Mouse (Mus musculus): ENCODE measurements around the gene Ahcyl2. TPM values are rescaled to one million over a fixed set of nuclear protein-coding genes. Genes with fewer than 3 reads are reported as not detected.
A peak's percentile ranks its signal among the peaks of the same experiment; 100 is the strongest.

Gene Ahcyl2
- polyA plus RNA-seq, 1 experiment from 2014 or later = 54.6 TPM

- Histone ChIP-seq H3K4me2 (replicated peaks; ENCODE audit: low read depth) (no peak overlapping the region), H3K9me3 (ENCODE audit: control insufficient read depth, low read length) (no peaks in the 10 kb centered on the region), H3K36me3 (ENCODE audit: control insufficient read depth, insufficient read depth, low read length) (no peaks in the 10 kb centered on the region), H3K9ac (ENCODE audit: low read length) (no peak overlapping the region), H3K27me3 (ENCODE audit: control insufficient read depth, insufficient read depth, low read length) (no peaks in the 10 kb centered on the region), H3K27ac (replicated peaks) (no peak overlapping the region), H3K4me1 (replicated peaks; ENCODE audit: control insufficient read depth, insufficient read depth) (no peaks in the 10 kb centered on the region), H3K4me3 (ENCODE audit: low read depth, low read length) (no peak overlapping the region)
- 81% methylated on average over 6 of the region's 6 CpGs for WGBS
- DNase-seq (ENCODE audit: low spot score) (no peak), ATAC-seq (ENCODE audit: low FRiP score, low TSS enrichment) (no peak)
- no peak for TF ChIP-seq EP300 (optimal IDR thresholded peaks at IDR 0.05)
- no peak for TF ChIP-seq CTCF (IDR thresholded peaks at IDR 0.05; ENCODE audit: low read depth)
Measured at GRCm38 (mm10) chr6:29783960-29784359, 16.1 kb downstream of the Ahcyl2 start.

- Histone ChIP-seq H3K36me3 (ENCODE audit: control insufficient read depth, insufficient read depth, low read length) (no peaks in the 10 kb centered on the region), H3K9me3 (ENCODE audit: control insufficient read depth, low read length) (no peaks in the 10 kb centered on the region), H3K27ac (replicated peaks) (no peak overlapping the region), H3K4me1 (replicated peaks; ENCODE audit: control insufficient read depth, insufficient read depth) (no peaks in the 10 kb centered on the region), H3K4me2 (replicated peaks; ENCODE audit: low read depth) (no peak overlapping the region), H3K9ac (ENCODE audit: low read length) (no peak overlapping the region), H3K4me3 (ENCODE audit: low read depth, low read length) (no peak overlapping the region), H3K27me3 (ENCODE audit: control insufficient read depth, insufficient read depth, low read length) (no peaks in the 10 kb centered on the region)
- no peak for ATAC-seq (ENCODE audit: low FRiP score, low TSS enrichment)
- WGBS = 75% methylated on average over 3 of the region's 3 CpGs
- DNase-seq (ENCODE audit: low spot score) = no peak
- TF ChIP-seq CTCF (IDR thresholded peaks at IDR 0.05; ENCODE audit: low read depth) = peak; percentile 29
- no peak for TF ChIP-seq EP300 (optimal IDR thresholded peaks at IDR 0.05)
Measured at GRCm38 (mm10) chr6:29784413-29785021, 16.7 kb downstream of the Ahcyl2 start.

- H3K4me2 ChIP-seq (replicated peaks; ENCODE audit: low read depth) = no peak overlapping the region
- no peak for TF ChIP-seq EP300 (optimal IDR thresholded peaks at IDR 0.05)
- TF ChIP-seq CTCF (IDR thresholded peaks at IDR 0.05; ENCODE audit: low read depth) = no peak
- WGBS = 82% methylated on average over 5 of the region's 5 CpGs
- H3K9ac ChIP-seq (ENCODE audit: low read length) = no peak overlapping the region
- no peak overlapping the region for H3K27ac ChIP-seq (replicated peaks)
- H3K4me3 ChIP-seq (ENCODE audit: low read depth, low read length) = no peak overlapping the region
- DNase-seq (ENCODE audit: low spot score) (no peak), ATAC-seq (ENCODE audit: low FRiP score, low TSS enrichment) (no peak)
- H3K9me3 ChIP-seq (ENCODE audit: control insufficient read depth, low read length) = no peaks in the 10 kb centered on the region
- no peaks in the 10 kb centered on the region for H3K4me1 ChIP-seq (replicated peaks; ENCODE audit: control insufficient read depth, insufficient read depth)
- no peaks in the 10 kb centered on the region for H3K36me3 ChIP-seq (ENCODE audit: control insufficient read depth, insufficient read depth, low read length)
- H3K27me3 ChIP-seq (ENCODE audit: control insufficient read depth, insufficient read depth, low read length) = no peaks in the 10 kb centered on the region
Measured at GRCm38 (mm10) chr6:29785759-29786158, 17.9 kb downstream of the Ahcyl2 start.

GRCm38 (mm10) chr6:29788779-29789350 lies 21.1 kb downstream of the Ahcyl2 start:
- H3K4me2 ChIP-seq (replicated peaks; ENCODE audit: low read depth) = no peak overlapping the region
- H3K4me1 ChIP-seq (replicated peaks; ENCODE audit: control insufficient read depth, insufficient read depth) = no peaks in the 10 kb centered on the region
- no peaks in the 10 kb centered on the region for H3K27me3 ChIP-seq (ENCODE audit: control insufficient read depth, insufficient read depth, low read length)
- TF ChIP-seq CTCF (IDR thresholded peaks at IDR 0.05; ENCODE audit: low read depth) (no peak), EP300 (optimal IDR thresholded peaks at IDR 0.05) (no peak)
- 57% methylated on average over 3 of the region's 3 CpGs for WGBS
- no peak for ATAC-seq (ENCODE audit: low FRiP score, low TSS enrichment)
- DNase-seq (ENCODE audit: low spot score) = no peak
- H3K36me3 ChIP-seq (ENCODE audit: control insufficient read depth, insufficient read depth, low read length) = no peaks in the 10 kb centered on the region
- H3K27ac ChIP-seq (replicated peaks) = no peak overlapping the region
- H3K4me3 ChIP-seq (ENCODE audit: low read depth, low read length) = no peak overlapping the region
- no peaks in the 10 kb centered on the region for H3K9me3 ChIP-seq (ENCODE audit: control insufficient read depth, low read length)
- H3K9ac ChIP-seq (ENCODE audit: low read length) = no peak overlapping the region

- WGBS = 83% methylated on average over 3 of the region's 3 CpGs
- no peaks in the 10 kb centered on the region for H3K27me3 ChIP-seq (ENCODE audit: control insufficient read depth, insufficient read depth, low read length)
- H3K4me2 ChIP-seq (replicated peaks; ENCODE audit: low read depth) = no peak overlapping the region
- H3K36me3 ChIP-seq (ENCODE audit: control insufficient read depth, insufficient read depth, low read length) = no peaks in the 10 kb centered on the region
- H3K27ac ChIP-seq (replicated peaks) = no peak overlapping the region
- no peak overlapping the region for H3K9ac ChIP-seq (ENCODE audit: low read length)
- H3K9me3 ChIP-seq (ENCODE audit: control insufficient read depth, low read length) = no peaks in the 10 kb centered on the region
- ATAC-seq (ENCODE audit: low FRiP score, low TSS enrichment) (no peak), DNase-seq (ENCODE audit: low spot score) (no peak)
- TF ChIP-seq CTCF (IDR thresholded peaks at IDR 0.05; ENCODE audit: low read depth) (no peak), EP300 (optimal IDR thresholded peaks at IDR 0.05) (no peak)
- H3K4me3 ChIP-seq (ENCODE audit: low read depth, low read length) = no peak overlapping the region
- no peaks in the 10 kb centered on the region for H3K4me1 ChIP-seq (replicated peaks; ENCODE audit: control insufficient read depth, insufficient read depth)
Measured at GRCm38 (mm10) chr6:29790014-29790698, 22.3 kb downstream of the Ahcyl2 start.

- no peak overlapping the region for H3K27ac ChIP-seq (replicated peaks)
- no peaks in the 10 kb centered on the region for H3K36me3 ChIP-seq (ENCODE audit: control insufficient read depth, insufficient read depth, low read length)
- no peak overlapping the region for H3K4me2 ChIP-seq (replicated peaks; ENCODE audit: low read depth)
- no peak overlapping the region for H3K9ac ChIP-seq (ENCODE audit: low read length)
- no peaks in the 10 kb centered on the region for H3K27me3 ChIP-seq (ENCODE audit: control insufficient read depth, insufficient read depth, low read length)
- no peak overlapping the region for H3K4me3 ChIP-seq (ENCODE audit: low read depth, low read length)
- DNase-seq (ENCODE audit: low spot score) = no peak
- no peaks in the 10 kb centered on the region for H3K4me1 ChIP-seq (replicated peaks; ENCODE audit: control insufficient read depth, insufficient read depth)
- ATAC-seq (ENCODE audit: low FRiP score, low TSS enrichment) = no peak
- WGBS = 78% methylated on average over 1 of the region's 1 CpGs
- no peaks in the 10 kb centered on the region for H3K9me3 ChIP-seq (ENCODE audit: control insufficient read depth, low read length)
- TF ChIP-seq CTCF (IDR thresholded peaks at IDR 0.05; ENCODE audit: low read depth) = no peak
- TF ChIP-seq EP300 (optimal IDR thresholded peaks at IDR 0.05) = no peak
Measured at GRCm38 (mm10) chr6:29793520-29793919, 25.7 kb downstream of the Ahcyl2 start.

Data from stomach, postnatal 0 days (tissue).